20 mouse cellular contexts compared by ENCODE assay signal in genomic region chr17:60804715-60805449, GRCm38 (mm10).
DNase-seq lines count a peak whose midpoint lies in the region; ATAC-seq lines count a peak whose summit lies in the region.
"Had no signal": no experiment of that assay in that cellular context is flagged by ENCODE, and none has a peak within 500 bp of the region (broad histone marks: within the 10 kb centered on the region; RNA-seq: fewer than 3 reads in every experiment).

No protein-coding gene starts in this region.

- H3K36me3 ChIP-seq in forebrain, embryonic 12.5 days (replicated peaks) = no peaks in the 10 kb centered on the region
- H3K36me3 ChIP-seq in forebrain, embryonic 15.5 days = no peaks in the 10 kb centered on the region
- no peaks in the 10 kb centered on the region for H3K36me3 ChIP-seq in forebrain, embryonic 14.5 days (ENCODE audit: control insufficient read depth, insufficient read depth, low read length)
- H3K36me3 ChIP-seq: embryonic facial prominence, embryonic 15.5 days; heart, embryonic 13.5 days had no signal

- no peaks in the 10 kb centered on the region for H3K27me3 ChIP-seq in forebrain, embryonic 12.5 days
- H3K27me3 ChIP-seq in forebrain, embryonic 15.5 days = no peaks in the 10 kb centered on the region
- no peaks in the 10 kb centered on the region for H3K27me3 ChIP-seq in forebrain, embryonic 14.5 days (replicated peaks; ENCODE audit: control insufficient read depth, insufficient read depth, low read length)
- H3K27me3 ChIP-seq: CH12.LX; embryonic facial prominence, embryonic 15.5 days; heart, embryonic 13.5 days had no signal

- peak; percentile 36; the same call in 1 of the 2 replicates for ATAC-seq in forebrain, embryonic 12.5 days (ENCODE audit: low FRiP score)
- ATAC-seq in forebrain, embryonic 15.5 days (replicated peaks) = no peak
- ATAC-seq in forebrain, embryonic 14.5 days = peak; percentile 20; the same call in 1 of the 2 replicates
- ATAC-seq: hindbrain, embryonic 16.5 days had no signal

- WGBS in forebrain, embryonic 12.5 days = 19% methylated on average over 8 of the region's 8 CpGs
- 10% methylated on average over 8 of the region's 8 CpGs for WGBS in forebrain, embryonic 15.5 days
- WGBS in forebrain, embryonic 14.5 days = 10% methylated on average over 8 of the region's 8 CpGs

- H3K9ac ChIP-seq in forebrain, embryonic 12.5 days = no peak overlapping the region
- no peak overlapping the region for H3K9ac ChIP-seq in forebrain, embryonic 15.5 days (replicated peaks)
- no peak overlapping the region for H3K9ac ChIP-seq in forebrain, embryonic 14.5 days (ENCODE audit: low read length)
- H3K9ac ChIP-seq: embryonic facial prominence, embryonic 15.5 days; heart, embryonic 13.5 days had no signal

- H3K27ac ChIP-seq in forebrain, embryonic 12.5 days = no peak overlapping the region
- H3K27ac ChIP-seq in forebrain, embryonic 15.5 days (replicated peaks) = no peak overlapping the region; the same call in 1 of the 2 replicates
- no peak overlapping the region for H3K27ac ChIP-seq in forebrain, embryonic 14.5 days (ENCODE audit: low read depth, low read length)
- H3K27ac ChIP-seq: embryonic facial prominence, embryonic 15.5 days; gastrocnemius, adult 2 months; heart, embryonic 13.5 days had no signal

- peaks cover 3% of the 10 kb centered on the region; the same call in 1 of the 2 replicates for H3K4me1 ChIP-seq in forebrain, embryonic 12.5 days
- H3K4me1 ChIP-seq in forebrain, embryonic 15.5 days = 0 out of 2 replicates have a peak, but pooled peaks cover 2% of the 10 kb centered on the region
- H3K4me1 ChIP-seq in forebrain, embryonic 14.5 days (ENCODE audit: control insufficient read depth, insufficient read depth, low read length) = no peaks in the 10 kb centered on the region
- H3K4me1 ChIP-seq: embryonic facial prominence, embryonic 15.5 days; heart, embryonic 13.5 days had no signal

- no peak overlapping the region for H3K4me3 ChIP-seq in forebrain, embryonic 12.5 days (replicated peaks)
- H3K4me3 ChIP-seq in forebrain, embryonic 15.5 days = no peak overlapping the region
- no peak overlapping the region for H3K4me3 ChIP-seq in forebrain, embryonic 14.5 days (ENCODE audit: low read depth, low read length)
- H3K4me3 ChIP-seq: embryonic facial prominence, embryonic 15.5 days; erythroblast, embryonic 14.5 days; gastrocnemius, adult 2 months; heart, embryonic 13.5 days had no signal

- DNase-seq in brain, adult 2 months (ENCODE audit: low read depth, low spot score) = peak; percentile 3
- peak; percentile 45 for DNase-seq in forebrain, embryonic 14.5 days (ENCODE audit: low spot score)
- DNase-seq in retina, postnatal 1 day = peak; percentile 70
- DNase-seq in thymus, postnatal 14 days = no peak
- no peak for DNase-seq in adrenal gland, adult 8-10 months
- DNase-seq: adrenal gland, postnatal 10 days; cerebellum, adult 18-20 months; cerebellum, adult 9-11 months; cerebellum, postnatal 36 days; gastrocnemius, adult 2 months; gastrocnemius, postnatal 25 days; heart, postnatal 36 days; kidney, adult 11 months had no signal

- no peak overlapping the region for H3K4me2 ChIP-seq in forebrain, embryonic 12.5 days
- no peak overlapping the region for H3K4me2 ChIP-seq in forebrain, embryonic 15.5 days (replicated peaks)
- no peak overlapping the region for H3K4me2 ChIP-seq in forebrain, embryonic 14.5 days (ENCODE audit: low read length)
- H3K4me2 ChIP-seq: embryonic facial prominence, embryonic 15.5 days; heart, embryonic 13.5 days had no signal

- H3K9me3 ChIP-seq in forebrain, embryonic 12.5 days = no peaks in the 10 kb centered on the region
- H3K9me3 ChIP-seq in forebrain, embryonic 15.5 days = no peaks in the 10 kb centered on the region
- H3K9me3 ChIP-seq in forebrain, embryonic 14.5 days (replicated peaks; ENCODE audit: control insufficient read depth, low read length) = no peaks in the 10 kb centered on the region
- H3K9me3 ChIP-seq: embryonic facial prominence, embryonic 15.5 days; heart, embryonic 13.5 days had no signal

Comparison
In these comparisons a context has a peak if more than half of its experiments do, and no peak if none do; other contexts are left out.
1. DNase-seq: peak in brain, adult 2 months (single experiment), forebrain, embryonic 14.5 days (single experiment) and retina, postnatal 1 day (single experiment); none in thymus, postnatal 14 days (single experiment) and adrenal gland, adult 8-10 months (single experiment).